7 mouse cellular contexts compared by ENCODE assay signal in the genomic region with DNA sequence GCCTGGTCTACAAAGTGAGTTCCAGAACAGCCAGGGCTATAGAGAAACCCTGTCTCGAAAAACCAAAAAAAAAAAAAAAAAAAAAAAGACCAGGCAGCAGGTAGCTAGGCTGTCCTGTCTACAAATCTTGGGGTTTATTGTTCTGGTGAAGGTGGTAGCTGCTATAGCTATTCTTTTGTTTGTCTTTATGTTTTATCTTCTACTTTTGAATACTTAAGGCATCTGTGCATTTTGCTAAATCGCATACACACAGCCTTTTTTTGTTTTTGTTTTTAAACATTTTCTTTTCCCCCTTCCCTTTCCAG. TPM values are rescaled to one million over a fixed set of nuclear protein-coding genes. Genes with fewer than 3 reads are reported as not detected.
DNase-seq lines count a peak whose midpoint lies in the region; ATAC-seq and TF ChIP-seq lines count a peak whose summit lies in the region.

No protein-coding gene starts in this region.

- peak overlapping the region; percentile 76 for H3K4me2 ChIP-seq in lung, postnatal 0 days (replicated peaks; ENCODE audit: low read depth, low read length)
- peak overlapping the region; percentile 73 for H3K4me2 ChIP-seq in forebrain, embryonic 14.5 days (ENCODE audit: low read length)
- H3K4me2 ChIP-seq in liver, embryonic 11.5 days, result peak overlapping the region; percentile 72
- H3K4me2 ChIP-seq in stomach, embryonic 15.5 days, result peak overlapping the region; percentile 61

- DNase-seq in lung, postnatal 0 days (ENCODE audit: low spot score), result no peak
- no peak for DNase-seq in lung, postnatal 4 days
- DNase-seq in forebrain, embryonic 14.5 days (ENCODE audit: low spot score), result no peak
- no peak for DNase-seq in liver, embryonic 11.5 days (ENCODE audit: low spot score)
- DNase-seq in frontal cortex, postnatal 36 days (ENCODE audit: low spot score in 2 of 2), result no peak
- no peak for DNase-seq in kidney, postnatal 14 days

- H3K27me3 ChIP-seq in lung, postnatal 0 days (replicated peaks; ENCODE audit: insufficient read depth, low read length), result no peaks in the 10 kb centered on the region
- no peaks in the 10 kb centered on the region for H3K27me3 ChIP-seq in forebrain, embryonic 14.5 days (replicated peaks; ENCODE audit: control insufficient read depth, insufficient read depth, low read length)
- H3K27me3 ChIP-seq in liver, embryonic 11.5 days (replicated peaks; ENCODE audit: control insufficient read depth, insufficient read depth, low read length), result no peaks in the 10 kb centered on the region
- H3K27me3 ChIP-seq in stomach, embryonic 15.5 days (replicated peaks), result no peaks in the 10 kb centered on the region

- WGBS in lung, postnatal 0 days, result 83% methylated on average over 1 of the region's 2 CpGs
- 82% methylated on average over 1 of the region's 2 CpGs for WGBS in forebrain, embryonic 14.5 days
- WGBS in liver, embryonic 11.5 days, result 86% methylated on average over 1 of the region's 2 CpGs
- 73% methylated on average over 2 of the region's 2 CpGs for WGBS in stomach, embryonic 15.5 days

- ATAC-seq in lung, postnatal 0 days, result no peak
- no peak for ATAC-seq in forebrain, embryonic 14.5 days
- no peak for ATAC-seq in liver, embryonic 11.5 days (replicated peaks; ENCODE audit: low FRiP score)
- ATAC-seq in stomach, embryonic 15.5 days (ENCODE audit: insufficient read depth, low FRiP score, low read depth), result no peak

- TF ChIP-seq EP300 in lung, postnatal 0 days (IDR thresholded peaks at IDR 0.05), result no peak

- H3K36me3 ChIP-seq in lung, postnatal 0 days (ENCODE audit: insufficient read depth, low read length), result no peaks in the 10 kb centered on the region
- H3K36me3 ChIP-seq in forebrain, embryonic 14.5 days (ENCODE audit: control insufficient read depth, insufficient read depth, low read length), result no peaks in the 10 kb centered on the region
- no peaks in the 10 kb centered on the region for H3K36me3 ChIP-seq in liver, embryonic 11.5 days (ENCODE audit: control insufficient read depth, insufficient read depth, low read length)
- H3K36me3 ChIP-seq in stomach, embryonic 15.5 days, result no peaks in the 10 kb centered on the region

- no peak for TF ChIP-seq CTCF in lung, postnatal 0 days (IDR thresholded peaks at IDR 0.05)

- H3K9me3 ChIP-seq in lung, postnatal 0 days (ENCODE audit: low read length), result no peaks in the 10 kb centered on the region
- no peaks in the 10 kb centered on the region for H3K9me3 ChIP-seq in forebrain, embryonic 14.5 days (replicated peaks; ENCODE audit: control insufficient read depth, low read length)
- no peaks in the 10 kb centered on the region for H3K9me3 ChIP-seq in liver, embryonic 11.5 days (ENCODE audit: control insufficient read depth, low read length)
- no peaks in the 10 kb centered on the region for H3K9me3 ChIP-seq in stomach, embryonic 15.5 days

- H3K9ac ChIP-seq in lung, postnatal 0 days (replicated peaks; ENCODE audit: low read depth), result 0 out of 2 replicates have a peak overlapping the region, but pooled peaks have one; percentile 74
- peak overlapping the region; percentile 73; the same call in 1 of the 2 replicates for H3K9ac ChIP-seq in forebrain, embryonic 14.5 days (ENCODE audit: low read length)
- H3K9ac ChIP-seq in liver, embryonic 11.5 days (ENCODE audit: low read depth, low read length), result peak overlapping the region; percentile 73
- peak overlapping the region; percentile 44; the same call in 1 of the 2 replicates for H3K9ac ChIP-seq in stomach, embryonic 15.5 days

- no peaks in the 10 kb centered on the region for H3K4me1 ChIP-seq in lung, postnatal 0 days (ENCODE audit: insufficient read depth, low read depth, low read length)
- H3K4me1 ChIP-seq in forebrain, embryonic 14.5 days (ENCODE audit: control insufficient read depth, insufficient read depth, low read length), result peaks cover 8% of the 10 kb centered on the region; the same call in 1 of the 2 replicates
- peaks cover 10% of the 10 kb centered on the region for H3K4me1 ChIP-seq in liver, embryonic 11.5 days (replicated peaks; ENCODE audit: control insufficient read depth, insufficient read depth, low read length)
- no peaks in the 10 kb centered on the region for H3K4me1 ChIP-seq in stomach, embryonic 15.5 days

- H3K27ac ChIP-seq in lung, postnatal 0 days (ENCODE audit: low read length), result no peak overlapping the region
- H3K27ac ChIP-seq in forebrain, embryonic 14.5 days (ENCODE audit: low read depth, low read length), result no peak overlapping the region
- H3K27ac ChIP-seq in liver, embryonic 11.5 days (ENCODE audit: low read depth, low read length), result no peak overlapping the region
- no peak overlapping the region for H3K27ac ChIP-seq in stomach, embryonic 15.5 days

- no peak overlapping the region for H3K4me3 ChIP-seq in lung, postnatal 0 days (ENCODE audit: low read depth, low read length)
- H3K4me3 ChIP-seq in forebrain, embryonic 14.5 days (ENCODE audit: low read depth, low read length), result peak overlapping the region; percentile 70
- peak overlapping the region; percentile 69 for H3K4me3 ChIP-seq in liver, embryonic 11.5 days (ENCODE audit: low read depth, low read length)
- peak overlapping the region; percentile 89 for H3K4me3 ChIP-seq in stomach, embryonic 15.5 days (replicated peaks)

RNA-seq across cellular contexts. Expression of a gene that starts 0.9 kb away (rescaled TPM):
- 5.4 and 5.8 TPM in 2 replicates for polyA plus RNA-seq in lung, postnatal 0 days (2015; fragmentation: Nextera tagmentation; extraction: Ambion mirVana)
- polyA plus RNA-seq in forebrain, embryonic 14.5 days (2014; fragmentation: Nextera tagmentation; extraction: Ambion mirVana), result 9.3 and 10.6 TPM in 2 replicates
- 11.4 and 12.1 TPM in 2 replicates for polyA plus RNA-seq in liver, embryonic 11.5 days (2014; fragmentation: Nextera tagmentation; extraction: Ambion mirVana)
- 9.4 and 9.6 TPM in 2 replicates for polyA plus RNA-seq in stomach, embryonic 15.5 days (2015; fragmentation: Nextera tagmentation; extraction: Ambion mirVana)

RNA-seq across cellular contexts. Expression of a gene that starts 1.0 kb away (rescaled TPM):
- polyA plus RNA-seq in lung, postnatal 0 days (2015; fragmentation: Nextera tagmentation; extraction: Ambion mirVana), result 1.4 and 2.3 TPM in 2 replicates
- polyA plus RNA-seq in forebrain, embryonic 14.5 days (2014; fragmentation: Nextera tagmentation; extraction: Ambion mirVana), result 12.8 and 13.6 TPM in 2 replicates
- 26.0 and 28.2 TPM in 2 replicates for polyA plus RNA-seq in liver, embryonic 11.5 days (2014; fragmentation: Nextera tagmentation; extraction: Ambion mirVana)
- 15.6 and 16.5 TPM in 2 replicates for polyA plus RNA-seq in stomach, embryonic 15.5 days (2015; fragmentation: Nextera tagmentation; extraction: Ambion mirVana)

RNA-seq across cellular contexts. Expression of a gene that starts 52.5 kb away (rescaled TPM):
- polyA plus RNA-seq in lung, postnatal 0 days (2015; fragmentation: Nextera tagmentation; extraction: Ambion mirVana), result 0.05 TPM in 1 of 2 replicates, not detected in the other
- polyA plus RNA-seq in forebrain, embryonic 14.5 days (2014; fragmentation: Nextera tagmentation; extraction: Ambion mirVana), result not detected in 2 replicates
- polyA plus RNA-seq in liver, embryonic 11.5 days (2014; fragmentation: Nextera tagmentation; extraction: Ambion mirVana), result 0.10 TPM in 1 of 2 replicates, not detected in the other
- polyA plus RNA-seq in stomach, embryonic 15.5 days (2015; fragmentation: Nextera tagmentation; extraction: Ambion mirVana), result 0.04 TPM in 1 of 2 replicates, not detected in the other
